Mouse (Mus musculus): ENCODE results near the gene Clca4a. TPM values are rescaled to one million over a fixed set of nuclear protein-coding genes. Genes with fewer than 3 reads are reported as not detected.

The Clca4a gene
- polyA plus RNA-seq (2012; rRNA removed): not detected in 2 replicates

DNA sequence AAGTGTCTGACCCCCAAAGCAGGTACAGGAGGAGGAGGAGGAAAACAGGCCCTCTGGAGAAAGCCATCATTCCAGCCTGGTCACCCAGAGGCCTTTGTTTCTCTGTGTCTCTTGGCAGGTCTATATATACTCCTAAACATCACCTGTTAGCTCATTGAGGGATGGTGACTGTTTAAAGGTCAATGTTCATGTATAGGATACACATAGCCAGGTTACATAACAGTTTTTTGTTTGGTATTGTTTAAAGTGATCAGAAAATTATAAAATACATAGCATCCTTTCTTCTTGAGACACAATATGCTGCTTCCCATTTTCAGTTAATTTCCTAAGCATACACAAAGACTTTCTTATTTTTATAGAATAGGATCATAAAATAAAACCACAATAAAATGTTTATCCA is at the start of gene Clca4a:
Gene Clca4a, minus strand, starts transcription at position 101 of the 400 bp plus-strand sequence.

GRCm38 (mm10) chr3:144932335-144932734 is 42.5 kb downstream of the Clca4a start, which contains the start of gene Clca4b:
Gene Clca4b, minus strand, starts transcription at chr3:144932529.

Other genes starting within 250 kb of the Clca4a start
- gene Clca3a1, start 214.1 kb downstream of the Clca4a start, polyA plus RNA-seq (2012; rRNA removed): 5.5 and 6.9 TPM in 2 replicates
- gene Clca3a2, start 155.6 kb downstream of the Clca4a start, polyA plus RNA-seq (2012; rRNA removed): not detected in 2 replicates
- gene Clca3b, start 125.7 kb downstream of the Clca4a start, polyA plus RNA-seq (2012; rRNA removed): not detected in 2 replicates
- gene Clca4b, start 42.5 kb downstream of the Clca4a start, polyA plus RNA-seq (2012; rRNA removed): not detected in 2 replicates
- not detected in 2 replicates for gene Clca1, start 57.7 kb upstream of the Clca4a start, polyA plus RNA-seq (2012; rRNA removed)
- gene Clca2, start 124.4 kb upstream of the Clca4a start, polyA plus RNA-seq (2012; rRNA removed): 0.01 and 0.02 TPM in 2 replicates
- gene Odf2l, start 143.5 kb upstream of the Clca4a start, polyA plus RNA-seq (2012; rRNA removed): 6.7 and 7.9 TPM in 2 replicates